Mouse (Mus musculus): Measurements from ENCODE around the gene Fbxl16.

Fbxl16 gene

GRCm38 (mm10) chr17:25808789-25809605 lies at the start of gene Fbxl16:
Gene Fbxl16 (plus strand): TSS chr17:25809085.
- no peak for DNase-seq (ENCODE audit: low spot score)

GRCm38 (mm10) chr17:25760148-25760547 lies 48.7 kb upstream of the Fbxl16 start:
- DNase-seq (ENCODE audit: low spot score): no peak

- DNase-seq (ENCODE audit: low spot score): no peak
Measured at GRCm38 (mm10) chr17:25761561-25761970, 47.3 kb upstream of the Fbxl16 start.

GRCm38 (mm10) chr17:25762591-25762990 lies 46.3 kb upstream of the Fbxl16 start:
- DNase-seq (ENCODE audit: low spot score): no peak

- no peak for DNase-seq (ENCODE audit: low spot score)
Measured at GRCm38 (mm10) chr17:25765886-25766285, 43.0 kb upstream of the Fbxl16 start.

GRCm38 (mm10) chr17:25769331-25769730 lies 39.6 kb upstream of the Fbxl16 start:
- no peak for DNase-seq (ENCODE audit: low spot score)

GRCm38 (mm10) chr17:25773549-25774120 lies 35.2 kb upstream of the Fbxl16 start, which contains the start of gene Narfl:
Gene Narfl (plus strand): TSS chr17:25773776.
- peak; percentile 94 for DNase-seq (ENCODE audit: low spot score)

- no peak for DNase-seq (ENCODE audit: low spot score)
Measured at GRCm38 (mm10) chr17:25775318-25776062, 33.4 kb upstream of the Fbxl16 start.

- no peak for DNase-seq (ENCODE audit: low spot score)
Measured at GRCm38 (mm10) chr17:25777948-25778347, 30.9 kb upstream of the Fbxl16 start.

GRCm38 (mm10) chr17:25781339-25781738 lies 27.5 kb upstream of the Fbxl16 start:
- DNase-seq (ENCODE audit: low spot score): no peak

- no peak for DNase-seq (ENCODE audit: low spot score)
Measured at GRCm38 (mm10) chr17:25783086-25783485, 25.8 kb upstream of the Fbxl16 start.

- DNase-seq (ENCODE audit: low spot score): no peak
Measured at GRCm38 (mm10) chr17:25783861-25784574, 24.9 kb upstream of the Fbxl16 start.

- peak; percentile 91 for DNase-seq (ENCODE audit: low spot score)
Measured at GRCm38 (mm10) chr17:25785281-25785745, 23.6 kb upstream of the Fbxl16 start, which contains the start of gene Haghl. Gene Haghl (minus strand): TSS chr17:25785673.

GRCm38 (mm10) chr17:25786280-25786679 lies 22.6 kb upstream of the Fbxl16 start, which contains the start of gene Ccdc78:
Gene Ccdc78 (plus strand): TSS chr17:25786580.
- DNase-seq (ENCODE audit: low spot score): no peak

GRCm38 (mm10) chr17:25786781-25787504 lies 21.9 kb upstream of the Fbxl16 start:
- no peak for DNase-seq (ENCODE audit: low spot score)

- no peak for DNase-seq (ENCODE audit: low spot score)
Measured at GRCm38 (mm10) chr17:25791320-25791842, 17.5 kb upstream of the Fbxl16 start.

- peak; percentile 78 for DNase-seq (ENCODE audit: low spot score)
Measured at GRCm38 (mm10) chr17:25791843-25792527, 16.9 kb upstream of the Fbxl16 start.

- peak; percentile 54 for DNase-seq (ENCODE audit: low spot score)
Measured at GRCm38 (mm10) chr17:25792615-25793014, 16.3 kb upstream of the Fbxl16 start, which contains the start of gene Fam173a. Gene Fam173a (minus strand): TSS chr17:25792901.

GRCm38 (mm10) chr17:25794197-25794596 lies 14.7 kb upstream of the Fbxl16 start:
- DNase-seq (ENCODE audit: low spot score): no peak

- DNase-seq (ENCODE audit: low spot score): no peak
Measured at GRCm38 (mm10) chr17:25794998-25795397, 13.9 kb upstream of the Fbxl16 start.
